In genomic region chr4:149875296-149875695, GRCm38 (mm10) we compare ENCODE assay signal across 10 mouse cellular contexts.
A peak's percentile ranks its signal among the peaks of the same experiment; 100 is the strongest.
DNase-seq lines count a peak whose midpoint lies in the region; ATAC-seq lines count a peak whose summit lies in the region.
"Had no signal": no experiment of that assay in that cellular context is flagged by ENCODE, and none has a peak within 500 bp of the region (broad histone marks: within the 10 kb centered on the region; RNA-seq: fewer than 3 reads in every experiment).

No protein-coding gene starts in this region.

- no peaks in the 10 kb centered on the region for H3K9me3 ChIP-seq in hindbrain, embryonic 16.5 days (ENCODE audit: control insufficient read depth, low read length)
- H3K9me3 ChIP-seq: heart, embryonic 12.5 days had no signal

- H3K4me2 ChIP-seq in hindbrain, embryonic 16.5 days (ENCODE audit: low read length) = no peak overlapping the region
- H3K4me2 ChIP-seq: heart, embryonic 12.5 days had no signal

- DNase-seq in kidney, adult 11 months = peak; percentile 40
- no peak for DNase-seq in kidney, adult 18-20 months
- peak; percentile 48 for DNase-seq in retina, postnatal 1 day
- no peak for DNase-seq in retina, embryonic 14.5 days (ENCODE audit: low spot score)
- no peak for DNase-seq in frontal cortex, postnatal 36 days (ENCODE audit: low spot score in 2 of 2)
- no peak for DNase-seq in urinary bladder, postnatal 25 days (ENCODE audit: low spot score)
- DNase-seq: adrenal gland, adult 8-10 months had no signal

- H3K4me1 ChIP-seq in hindbrain, embryonic 16.5 days (ENCODE audit: control insufficient read depth, insufficient read depth, low read depth, low read length) = peaks cover 19% of the 10 kb centered on the region

- 0 out of 2 replicates have a peak, but pooled peaks have one; percentile 25 for ATAC-seq in hindbrain, embryonic 16.5 days
- ATAC-seq: intestine, postnatal 0 days had no signal

- H3K27me3 ChIP-seq in hindbrain, embryonic 16.5 days (replicated peaks; ENCODE audit: control insufficient read depth, insufficient read depth, low read length) = no peaks in the 10 kb centered on the region

- no peak overlapping the region for H3K27ac ChIP-seq in hindbrain, embryonic 16.5 days (ENCODE audit: low read depth, low read length)

- 28% methylated on average over 6 of the region's 6 CpGs for WGBS in hindbrain, embryonic 16.5 days

- no peak overlapping the region for H3K4me3 ChIP-seq in hindbrain, embryonic 16.5 days (ENCODE audit: low read length)
- H3K4me3 ChIP-seq: heart, embryonic 12.5 days had no signal

- H3K9ac ChIP-seq in hindbrain, embryonic 16.5 days (ENCODE audit: low read depth, low read length) = no peak overlapping the region
- H3K9ac ChIP-seq: heart, embryonic 12.5 days had no signal

- no peaks in the 10 kb centered on the region for H3K36me3 ChIP-seq in hindbrain, embryonic 16.5 days (ENCODE audit: control insufficient read depth, insufficient read depth, low read length)
- H3K36me3 ChIP-seq: heart, embryonic 12.5 days had no signal

Comparison
In these comparisons a context has a peak if more than half of its experiments do, and no peak if none do; other contexts are left out.
1. DNase-seq: peak in kidney, adult 11 months (single experiment) and retina, postnatal 1 day (single experiment); none in kidney, adult 18-20 months (single experiment), retina, embryonic 14.5 days (single experiment), frontal cortex, postnatal 36 days (0 of 2) and urinary bladder, postnatal 25 days (single experiment).